Mouse (Mus musculus): ENCODE results near the gene 4632433K11Rik.
"Not testable (repeated sequence)": the region's sequence is repeated elsewhere in the genome, so short reads cannot be mapped to it uniquely, and the experiment has no call there.

4632433K11Rik gene

GRCm38 (mm10) chr7:5056651-5057263 lies 22.8 kb downstream of the 4632433K11Rik start:
- no peak for DNase-seq (ENCODE audit: low spot score in 2 of 2)

DNA sequence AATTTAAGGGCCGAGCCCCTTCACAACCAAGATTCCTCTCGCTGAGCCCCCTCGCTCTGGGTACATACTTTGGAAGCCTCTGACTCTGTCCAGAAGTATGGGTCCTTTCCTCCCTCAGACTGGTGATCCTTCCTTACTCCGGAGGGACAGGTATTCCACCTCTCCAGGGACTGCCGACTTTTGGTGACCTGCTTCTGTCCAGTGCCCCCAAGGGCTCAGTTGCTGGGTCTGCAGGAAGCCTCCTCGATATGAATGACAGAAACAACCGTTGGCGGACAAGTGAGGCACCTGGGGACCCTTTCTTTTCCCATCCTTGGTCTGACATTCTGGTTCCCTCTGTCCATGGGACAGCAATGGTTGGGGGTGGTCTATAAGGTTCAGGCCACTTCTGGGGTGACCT lies 23.5 kb downstream of the 4632433K11Rik start:
- DNase-seq (ENCODE audit: low spot score in 2 of 2), result no peak

DNA sequence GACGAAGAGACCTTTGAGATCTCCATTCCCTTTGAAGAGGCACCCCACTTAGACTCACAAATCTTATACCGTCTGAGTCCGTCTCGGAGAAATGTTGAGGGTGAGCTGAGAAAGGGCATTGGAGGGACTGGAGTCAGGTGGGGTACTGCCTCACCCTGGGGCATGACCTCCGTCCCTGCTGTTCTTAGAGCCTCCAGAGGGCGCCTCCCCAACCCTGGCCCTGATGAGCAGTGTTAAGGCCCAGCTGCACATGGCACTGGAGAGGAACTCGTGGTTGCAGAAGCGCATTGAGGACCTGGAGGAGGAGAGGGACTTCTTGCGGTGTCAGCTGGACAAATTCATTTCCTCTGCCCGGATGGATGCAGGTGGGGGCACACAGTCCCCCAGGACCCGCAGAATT lies 23.9 kb downstream of the 4632433K11Rik start:
- DNase-seq (ENCODE audit: low spot score in 2 of 2), result no peak

DNA sequence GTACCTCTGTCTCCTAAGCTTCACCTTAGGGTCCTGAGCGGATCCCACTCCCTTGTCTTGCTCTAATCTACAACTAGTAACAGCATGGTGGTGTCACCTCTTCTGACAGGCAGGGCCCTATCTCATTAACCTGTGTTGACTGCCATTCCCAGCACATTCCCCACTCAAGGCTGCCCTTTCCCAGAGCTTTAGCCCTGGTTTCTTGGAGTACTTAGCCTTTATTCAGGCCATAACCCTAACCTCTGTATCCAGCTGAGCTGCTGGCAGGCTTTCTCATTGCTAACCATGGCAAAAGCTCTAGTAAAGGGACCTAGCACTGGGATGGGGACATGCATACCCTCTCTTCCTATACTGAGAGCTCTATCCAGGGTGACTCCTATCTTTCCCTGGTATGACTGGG lies 24.7 kb downstream of the 4632433K11Rik start:
- DNase-seq (ENCODE audit: low spot score in 2 of 2), result no peak

DNA sequence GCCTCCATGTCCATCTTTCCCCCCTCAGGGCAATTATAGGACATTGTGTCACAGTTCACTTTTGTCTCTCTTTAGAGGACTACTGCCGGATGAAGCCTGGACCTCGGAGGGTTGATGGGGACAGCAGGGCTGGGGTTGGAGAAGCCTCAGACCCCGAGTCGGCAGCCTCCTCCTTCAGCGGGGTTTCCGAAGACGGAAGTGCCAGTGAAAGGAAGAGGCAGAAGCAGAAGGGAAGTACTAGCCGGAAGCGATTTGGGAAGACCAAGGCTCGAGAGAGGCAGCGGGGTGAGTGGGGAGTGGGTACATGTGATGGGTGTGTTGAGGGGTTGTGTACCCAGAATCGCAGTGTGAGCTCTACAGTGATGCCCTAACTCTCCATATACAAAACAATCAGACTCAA lies 25.5 kb downstream of the 4632433K11Rik start:
- peak in 1 of 2 experiments; percentile 25 for DNase-seq (ENCODE audit: low spot score in 2 of 2)

GRCm38 (mm10) chr7:5060239-5060731 lies 26.4 kb downstream of the 4632433K11Rik start:
- peak; percentile 70 to 75 for DNase-seq (ENCODE audit: low spot score in 2 of 2)

DNA sequence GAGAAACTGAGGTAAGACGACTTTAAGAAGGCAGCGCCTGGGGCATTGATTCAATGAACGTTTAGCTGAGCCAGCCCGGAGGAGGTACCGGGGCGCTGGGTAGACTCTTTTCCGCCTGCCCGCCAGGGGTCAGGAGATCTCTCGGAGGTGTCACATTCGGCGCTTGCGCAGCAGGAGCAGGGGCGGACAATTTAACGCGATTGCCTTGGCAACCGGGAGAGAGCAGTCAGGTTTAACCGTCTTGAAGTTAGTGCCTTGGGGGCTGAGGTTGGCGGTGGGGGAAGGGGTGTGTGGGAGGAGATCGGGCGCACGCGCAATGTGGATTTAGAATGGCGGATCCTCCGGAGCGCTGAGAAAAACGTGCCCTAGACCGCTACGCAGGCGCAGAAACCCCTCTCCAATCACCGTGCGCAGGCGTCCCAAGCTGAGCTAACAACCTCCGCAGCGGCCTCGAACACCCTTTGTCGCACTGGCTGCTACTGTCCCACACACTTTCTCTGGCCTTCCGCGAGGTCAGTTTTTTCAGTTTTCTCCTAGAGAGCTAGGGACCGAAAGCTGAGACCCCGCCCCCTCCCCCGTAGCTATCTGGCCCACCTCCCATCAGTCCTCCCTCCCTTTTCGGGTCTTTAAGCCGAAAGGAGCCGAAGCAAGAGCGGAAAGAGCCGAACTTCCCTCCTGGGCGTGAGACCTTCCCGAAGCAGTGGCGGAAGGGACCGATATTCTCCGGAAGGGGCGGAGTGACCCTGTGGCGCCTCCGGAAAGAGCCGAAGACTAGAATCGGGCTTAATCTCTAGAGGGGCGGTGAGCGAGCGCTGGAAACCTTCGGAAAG lies 27.2 kb downstream of the 4632433K11Rik start:
- DNase-seq (ENCODE audit: low spot score in 2 of 2), result peak; percentile 95 to 98

- DNase-seq (ENCODE audit: low spot score in 2 of 2), result peak; percentile 89 to 93
Observed at GRCm38 (mm10) chr7:5061774-5062359, 27.9 kb downstream of the 4632433K11Rik start, which contains the start of gene U2af2. Gene U2af2, plus strand, starts transcription at chr7:5062143.

DNA sequence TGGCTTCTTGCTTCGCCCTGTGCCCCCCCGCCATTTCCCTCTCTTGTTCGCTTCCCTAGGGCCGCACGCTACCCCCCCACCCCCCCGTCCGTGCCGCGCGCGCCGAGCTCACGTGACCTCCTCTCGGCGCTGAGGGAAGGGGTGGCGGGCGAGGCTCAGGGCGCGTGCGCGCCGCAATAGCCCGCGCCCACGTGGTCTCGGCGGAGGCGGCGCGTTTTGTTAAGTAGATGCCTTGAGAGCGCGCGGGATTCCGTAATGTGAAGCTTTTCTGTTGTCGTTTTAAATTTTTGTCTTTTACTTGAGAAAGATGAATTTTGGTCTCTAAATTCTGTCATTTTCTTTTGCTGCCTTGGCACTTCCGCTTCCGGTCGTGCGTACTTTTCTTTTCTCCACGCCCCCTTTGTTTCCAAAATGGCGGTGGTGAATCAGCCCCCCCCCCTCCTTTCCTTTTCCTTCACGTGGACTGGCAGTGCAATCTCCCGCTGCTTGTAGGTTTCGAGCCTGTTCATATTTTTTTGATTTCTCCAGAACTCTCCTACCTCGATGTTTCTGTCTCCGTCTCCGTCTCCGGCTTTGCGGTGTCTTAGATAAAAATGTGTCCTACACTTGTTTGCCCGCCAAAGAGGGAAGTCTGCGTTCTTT lies 28.6 kb downstream of the 4632433K11Rik start:
- DNase-seq (ENCODE audit: low spot score in 2 of 2), result peak in 1 of 2 experiments; percentile 55

DNA sequence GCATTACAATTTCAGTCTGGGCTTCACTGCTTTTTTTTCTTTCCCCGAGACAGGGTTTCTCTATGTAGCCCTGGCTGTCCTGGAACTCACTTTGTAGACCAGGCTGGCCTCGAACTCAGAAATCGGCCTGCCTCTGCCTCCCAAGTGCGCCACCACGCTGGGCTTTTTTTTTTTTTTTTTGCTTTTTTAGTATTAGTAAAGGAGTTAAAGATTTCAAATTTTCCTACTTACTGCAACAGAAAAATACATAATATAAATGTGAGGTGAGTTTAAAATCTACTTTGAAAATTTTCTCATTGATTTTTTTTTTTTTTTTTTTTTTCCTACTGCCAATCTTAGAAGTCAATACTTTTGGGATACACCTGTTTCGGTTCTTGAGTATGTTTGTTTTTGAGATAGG lies 31.0 kb downstream of the 4632433K11Rik start:
- DNase-seq (ENCODE audit: low spot score in 2 of 2), result no peak

GRCm38 (mm10) chr7:5073586-5073985 lies 39.7 kb downstream of the 4632433K11Rik start:
- DNase-seq (ENCODE audit: low spot score in 2 of 2), result no peak

GRCm38 (mm10) chr7:5074984-5075383 lies 41.1 kb downstream of the 4632433K11Rik start:
- no peak for DNase-seq (ENCODE audit: low spot score in 2 of 2)

DNA sequence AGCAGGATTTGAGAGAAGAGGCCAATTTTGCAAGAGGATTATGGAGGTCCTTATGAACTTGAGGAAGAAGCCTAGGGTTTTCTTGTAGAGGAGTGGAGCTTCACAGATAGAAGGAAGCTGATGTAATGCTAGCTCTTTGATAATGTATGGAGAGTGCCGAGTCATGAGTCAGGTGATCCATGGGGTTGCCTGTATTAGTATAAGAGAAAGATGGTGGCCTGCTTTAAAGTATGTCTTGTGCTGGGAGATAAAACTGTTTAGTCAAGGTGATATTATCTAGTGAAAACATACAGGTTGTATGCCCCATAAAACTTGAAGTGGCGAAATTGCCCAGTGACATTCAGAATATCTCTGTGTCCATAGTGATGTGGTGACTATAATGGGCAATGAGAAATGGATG lies 43.0 kb downstream of the 4632433K11Rik start:
- DNase-seq (ENCODE audit: low spot score in 2 of 2), result no peak

- DNase-seq (ENCODE audit: low spot score in 2 of 2), result not testable (repeated sequence)
Observed at GRCm38 (mm10) chr7:5079365-5080009, 45.6 kb downstream of the 4632433K11Rik start.

DNA sequence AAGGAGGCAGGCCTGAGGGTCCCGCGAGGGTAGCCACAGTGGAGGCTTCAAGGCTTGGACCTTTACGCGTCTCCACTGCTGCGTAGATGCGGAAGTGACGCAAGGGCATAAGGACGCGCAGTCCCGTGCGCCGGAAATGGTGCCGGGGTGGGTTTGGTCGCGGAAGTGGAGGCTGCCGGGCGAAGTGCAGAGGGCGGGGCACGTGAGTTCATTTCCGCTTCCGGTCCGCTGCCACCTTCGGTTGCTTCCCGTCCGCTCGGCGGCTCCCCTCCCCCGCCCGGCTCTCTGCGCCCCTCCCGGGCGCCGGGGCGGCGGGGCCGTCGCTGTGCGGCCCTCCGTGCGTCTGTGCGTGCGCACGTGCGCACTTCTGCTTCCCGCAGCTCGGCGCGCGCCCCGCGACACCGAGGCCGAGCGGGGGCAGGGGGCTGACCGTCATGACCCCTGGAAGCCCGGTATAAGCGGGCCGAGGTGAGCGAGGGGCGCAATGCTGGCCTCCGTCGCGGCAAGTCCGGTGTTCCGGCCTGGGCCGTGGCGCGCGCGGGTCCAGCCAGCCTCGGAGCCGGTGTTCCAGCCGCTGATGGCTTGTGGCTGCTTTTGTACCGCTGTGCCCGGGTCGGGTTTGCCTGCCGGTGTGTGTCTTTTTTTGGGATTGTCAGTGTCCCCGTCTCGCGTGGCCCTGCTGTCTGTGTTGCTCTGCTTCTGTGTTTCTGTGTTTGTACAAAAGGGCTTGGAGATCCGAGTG lies 46.3 kb downstream of the 4632433K11Rik start, which contains the start of gene Epn1:
TSS of gene Epn1 (plus strand) at position 226 of the 742 bp plus-strand sequence.
- peak; percentile 95 for DNase-seq (ENCODE audit: low spot score in 2 of 2)

- DNase-seq (ENCODE audit: low spot score in 2 of 2), result no peak
Observed at GRCm38 (mm10) chr7:5080815-5081214, 46.9 kb downstream of the 4632433K11Rik start.

- DNase-seq (ENCODE audit: low spot score in 2 of 2), result no peak
Observed at GRCm38 (mm10) chr7:5081241-5081640, 47.3 kb downstream of the 4632433K11Rik start.

DNA sequence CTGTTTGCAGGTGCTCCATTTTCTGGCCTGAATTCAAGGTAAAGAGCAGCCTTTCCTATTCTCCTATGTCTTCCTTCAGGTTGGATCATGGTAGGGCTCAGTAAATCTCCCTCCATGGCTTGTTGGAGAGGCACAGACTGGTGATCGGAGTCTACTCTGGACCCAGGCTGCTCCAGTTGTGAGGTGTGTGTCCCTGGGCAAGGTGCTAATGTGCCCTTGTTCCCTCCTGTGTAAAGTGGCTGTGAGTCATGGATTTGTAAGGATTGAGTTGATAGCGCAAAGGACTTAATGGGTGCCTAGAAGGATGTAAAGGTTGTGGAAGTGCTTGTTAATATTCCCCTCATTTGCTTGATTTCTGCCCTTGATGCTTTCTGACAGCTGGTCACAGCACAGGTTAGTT lies 48.0 kb downstream of the 4632433K11Rik start:
- DNase-seq (ENCODE audit: low spot score in 2 of 2), result no peak

GRCm38 (mm10) chr7:5083325-5084105 lies 49.6 kb downstream of the 4632433K11Rik start:
- peak in 1 of 2 experiments; percentile 49 for DNase-seq (ENCODE audit: low spot score in 2 of 2)

All from heart, adult 9 months (tissue).